Mouse (Mus musculus) embryonic facial prominence, embryonic 14.5 days (tissue): ENCODE data around the gene Tgif2. TPM values are rescaled to one million over a fixed set of nuclear protein-coding genes. Genes with fewer than 3 reads are reported as not detected.
"Not testable (repeated sequence)": the region's sequence is repeated elsewhere in the genome, so short reads cannot be mapped to it uniquely, and the experiment has no call there.

Experiments used
- ATAC-seq: fragments of 200-750 bp; cut with Nextera tagmentation; 2 replicates; pipeline ENCODE4 v1.8.0; 2017; ENCODE audit warnings: low read depth, moderate number of reproducible peaks, moderate TSS enrichment
- DNase-seq: peaks from one replicate; pipeline ENCODE4 v3.0.0-alpha.2; 2015; ENCODE audit warnings: low spot score
- H3K27ac ChIP-seq: fragments of 300-500 bp; sonication (generic); replicated peaks from 2 replicates; pipeline ENCODE4 v1.5.1; 2014; ENCODE audit warnings: low read depth, mild to moderate bottlenecking, low read length, moderate library complexity
- H3K27me3 ChIP-seq: fragments of 300-500 bp; sonication (generic); replicated peaks from 2 replicates; pipeline ENCODE4 v1.6.1; 2014; ENCODE audit warnings: low read length; ENCODE audit not compliant: control insufficient read depth, insufficient read depth
- H3K36me3 ChIP-seq: fragments of 300-500 bp; sonication (generic); 2 replicates; pipeline ENCODE4 v1.6.1; 2014; ENCODE audit warnings: low read length, mixed read lengths; ENCODE audit not compliant: control insufficient read depth, insufficient read depth
- H3K4me1 ChIP-seq: fragments of 300-500 bp; sonication (generic); 2 replicates; pipeline ENCODE4 v1.6.1; 2014; ENCODE audit warnings: antibody characterized with exemption, low read length; ENCODE audit not compliant: control insufficient read depth, insufficient read depth
- H3K4me2 ChIP-seq: fragments of 300-500 bp; sonication (generic); 2 replicates; pipeline ENCODE4 v1.6.1; 2014; ENCODE audit warnings: low read depth, mild to moderate bottlenecking, low read length, moderate library complexity, mixed read lengths
- H3K4me3 ChIP-seq: fragments of 300-500 bp; sonication (generic); 2 replicates; pipeline ENCODE4 v1.5.1; 2014; ENCODE audit warnings: low read depth, mild to moderate bottlenecking, low read length
- H3K9ac ChIP-seq: fragments of 300-500 bp; sonication (generic); 2 replicates; pipeline ENCODE4 v1.6.1; 2014; ENCODE audit warnings: low read depth, mild to moderate bottlenecking, low read length, moderate library complexity, mixed read lengths
- H3K9me3 ChIP-seq: fragments of 300-500 bp; sonication (generic); 2 replicates; pipeline ENCODE4 v1.6.1; 2016; ENCODE audit warnings: low read length; ENCODE audit not compliant: control insufficient read depth
- WGBS: fragments of 180-500 bp; shearing (Covaris S2); extraction: QIAGEN DNeasy Blood & Tissue Kit; methylation state at CpG from one replicate; pipeline ENCODE4 v1.1.7; 2014; 5-methylcytosine and 5-hydroxymethylcytosine counted together
- polyA plus RNA-seq: library from polyadenylated mRNA; unstranded; fragments of >200 nt; fragmentation: Nextera tagmentation; extraction: Ambion mirVana; gene quantifications from 2 replicates; pipeline ENCODE4 v1.2.1, GENCODE M21; 2014

The Tgif2 gene
- polyA plus RNA-seq, 1 experiment from 2014 or later: 44.3 TPM

DNA sequence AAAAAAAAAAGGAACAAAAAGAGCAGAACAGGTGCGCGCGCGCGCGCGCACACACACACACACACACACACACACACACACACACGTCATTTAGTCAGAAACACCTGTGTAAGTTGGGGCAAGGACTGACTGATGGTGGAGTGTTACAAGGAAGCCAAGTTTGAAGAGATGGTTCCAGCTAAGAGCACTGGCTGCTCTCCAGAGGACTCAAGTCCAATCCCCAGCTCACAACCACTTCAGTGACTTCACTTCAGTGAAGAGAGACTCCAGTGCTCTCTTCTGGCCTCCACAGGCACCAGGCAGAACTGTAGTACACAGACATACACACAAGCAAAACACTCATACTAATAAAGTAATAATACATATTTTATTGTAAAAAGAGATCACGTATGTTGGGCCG is 29.1 kb upstream of the Tgif2 start:
- Histone ChIP-seq H3K27me3 (no peaks in the 10 kb centered on the region), H3K4me1 (0 out of 2 replicates have a peak, but pooled peaks cover 3% of the 10 kb centered on the region), H3K4me3 (no peak overlapping the region), H3K36me3 (no peaks in the 10 kb centered on the region), H3K9me3 (no peaks in the 10 kb centered on the region), H3K9ac (no peak overlapping the region), H3K27ac (no peak overlapping the region), H3K4me2 (no peak overlapping the region)
- DNase-seq (no peak), ATAC-seq (no peak)
- WGBS: 95% methylated on average over 10 of the region's 10 CpGs

DNA sequence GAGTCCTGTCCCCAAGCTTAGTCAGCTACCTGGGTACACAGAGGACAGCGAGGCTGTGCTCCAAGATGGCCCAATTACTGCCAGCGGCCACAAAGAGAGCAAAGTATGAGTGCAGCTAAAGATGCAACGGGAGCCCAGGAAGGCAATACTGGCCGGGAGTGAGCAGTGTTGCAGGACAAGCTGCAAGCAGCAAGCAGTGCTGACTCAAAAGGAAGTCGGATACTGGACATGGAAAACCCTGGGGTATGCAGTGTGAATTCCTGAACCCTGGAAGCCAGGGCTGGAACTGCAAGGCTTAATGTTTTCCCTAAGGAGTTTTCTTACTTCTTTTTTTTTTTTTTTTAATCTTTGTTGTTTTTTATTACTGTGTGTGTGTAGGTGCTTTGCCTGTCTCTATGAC is 28.3 kb upstream of the Tgif2 start:
- ATAC-seq (no peak), DNase-seq (no peak)
- 63% methylated on average over 5 of the region's 5 CpGs for WGBS

GRCm38 (mm10) chr2:156814344-156814801 is 25.4 kb upstream of the Tgif2 start:
- ATAC-seq: peak; percentile 60; the same call in 1 of the 2 replicates
- peak; percentile 72 for DNase-seq
- no peak overlapping the region for H3K4me3 ChIP-seq
- H3K9ac ChIP-seq: no peak overlapping the region
- H3K9me3 ChIP-seq: no peaks in the 10 kb centered on the region
- H3K27me3 ChIP-seq: no peaks in the 10 kb centered on the region
- H3K36me3 ChIP-seq: no peaks in the 10 kb centered on the region
- peak overlapping the region; percentile 1; the same call in 1 of the 2 replicates for H3K27ac ChIP-seq
- 13% methylated on average over 8 of the region's 8 CpGs for WGBS
- H3K4me1 ChIP-seq: 0 out of 2 replicates have a peak, but pooled peaks cover 3% of the 10 kb centered on the region
- H3K4me2 ChIP-seq: no peak overlapping the region

More for the DNA sequence above, 28.3 kb upstream of the Tgif2 start:
- H3K9ac ChIP-seq: no peak overlapping the region
- H3K4me1 ChIP-seq: 0 out of 2 replicates have a peak, but pooled peaks cover 3% of the 10 kb centered on the region
- H3K4me2 ChIP-seq: no peak overlapping the region
- no peak overlapping the region for H3K4me3 ChIP-seq
- H3K9me3 ChIP-seq: no peaks in the 10 kb centered on the region
- no peaks in the 10 kb centered on the region for H3K27me3 ChIP-seq
- no peak overlapping the region for H3K27ac ChIP-seq
- no peaks in the 10 kb centered on the region for H3K36me3 ChIP-seq

DNA sequence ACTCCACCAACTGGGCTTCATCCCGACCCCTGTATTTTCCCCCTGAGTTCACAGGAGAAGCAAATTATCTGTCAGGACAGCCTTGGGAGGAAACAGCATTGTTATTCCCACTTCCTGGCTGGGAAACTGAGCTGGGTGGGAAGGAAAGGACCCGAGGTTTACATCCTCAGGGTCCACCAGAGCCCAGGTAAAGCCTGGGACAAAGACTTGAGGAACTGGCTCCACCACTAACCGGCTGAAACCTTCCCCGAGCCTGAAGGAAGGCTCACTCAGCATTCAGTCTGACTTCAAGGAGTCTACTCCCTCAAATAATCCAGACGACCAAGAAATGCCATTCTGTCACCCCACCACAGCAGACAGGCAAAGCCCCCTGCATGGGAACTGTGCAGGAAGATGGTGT is 24.9 kb upstream of the Tgif2 start:
- DNase-seq: no peak
- 26% methylated on average over 5 of the region's 5 CpGs for WGBS
- Histone ChIP-seq H3K4me3 (no peak overlapping the region), H3K4me1 (0 out of 2 replicates have a peak, but pooled peaks cover 3% of the 10 kb centered on the region), H3K27me3 (no peaks in the 10 kb centered on the region), H3K27ac (0 out of 2 replicates have a peak overlapping the region, but pooled peaks have one; percentile 1), H3K9ac (no peak overlapping the region), H3K9me3 (no peaks in the 10 kb centered on the region), H3K4me2 (no peak overlapping the region), H3K36me3 (no peaks in the 10 kb centered on the region)
- no peak for ATAC-seq

DNA sequence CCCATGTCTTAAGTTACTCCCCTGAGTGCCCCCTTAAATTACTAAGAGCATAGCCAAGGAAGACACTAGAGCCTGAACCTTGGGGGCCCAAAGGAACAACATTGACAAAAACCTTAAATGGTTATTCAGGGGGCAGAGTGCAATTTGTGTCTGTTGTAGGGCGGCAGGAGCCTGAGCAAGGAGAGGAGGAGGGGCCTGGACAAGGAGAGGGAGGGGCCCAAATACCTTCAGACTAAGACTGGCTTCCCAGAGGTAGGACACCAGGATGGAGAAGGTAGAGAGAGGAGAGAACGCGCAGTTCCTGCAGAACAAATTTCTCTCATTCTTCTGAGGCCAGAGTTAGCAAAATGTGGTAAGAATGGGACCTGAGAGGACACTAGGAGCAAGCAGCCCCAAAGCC is 24.4 kb upstream of the Tgif2 start:
- DNase-seq: no peak
- H3K36me3 ChIP-seq: no peaks in the 10 kb centered on the region
- 0 out of 2 replicates have a peak, but pooled peaks cover 3% of the 10 kb centered on the region for H3K4me1 ChIP-seq
- no peaks in the 10 kb centered on the region for H3K27me3 ChIP-seq
- H3K4me2 ChIP-seq: no peak overlapping the region
- no peak overlapping the region for H3K9ac ChIP-seq
- no peak overlapping the region for H3K27ac ChIP-seq
- WGBS: 62% methylated on average over 3 of the region's 3 CpGs
- H3K4me3 ChIP-seq: no peak overlapping the region
- no peak for ATAC-seq
- H3K9me3 ChIP-seq: no peaks in the 10 kb centered on the region

- no peak for ATAC-seq
- H3K9me3 ChIP-seq: no peaks in the 10 kb centered on the region
- 57% methylated on average over 1 of the region's 1 CpGs for WGBS
- no peak for DNase-seq
- H3K4me2 ChIP-seq: no peak overlapping the region
- H3K4me1 ChIP-seq: 0 out of 2 replicates have a peak, but pooled peaks cover 3% of the 10 kb centered on the region
- no peak overlapping the region for H3K9ac ChIP-seq
- no peak overlapping the region for H3K27ac ChIP-seq
- H3K36me3 ChIP-seq: no peaks in the 10 kb centered on the region
- no peaks in the 10 kb centered on the region for H3K27me3 ChIP-seq
- no peak overlapping the region for H3K4me3 ChIP-seq
Observed at GRCm38 (mm10) chr2:156816116-156816515, 23.7 kb upstream of the Tgif2 start.

- ATAC-seq, H3K27ac ChIP-seq, H3K9ac ChIP-seq, H3K4me1 ChIP-seq, H3K27me3 ChIP-seq, H3K9me3 ChIP-seq, DNase-seq, H3K36me3 ChIP-seq, H3K4me2 ChIP-seq, H3K4me3 ChIP-seq: not testable (repeated sequence)
- WGBS: 85% methylated on average over 6 of the region's 6 CpGs
Observed at GRCm38 (mm10) chr2:156825128-156825527, 14.7 kb upstream of the Tgif2 start.

DNA sequence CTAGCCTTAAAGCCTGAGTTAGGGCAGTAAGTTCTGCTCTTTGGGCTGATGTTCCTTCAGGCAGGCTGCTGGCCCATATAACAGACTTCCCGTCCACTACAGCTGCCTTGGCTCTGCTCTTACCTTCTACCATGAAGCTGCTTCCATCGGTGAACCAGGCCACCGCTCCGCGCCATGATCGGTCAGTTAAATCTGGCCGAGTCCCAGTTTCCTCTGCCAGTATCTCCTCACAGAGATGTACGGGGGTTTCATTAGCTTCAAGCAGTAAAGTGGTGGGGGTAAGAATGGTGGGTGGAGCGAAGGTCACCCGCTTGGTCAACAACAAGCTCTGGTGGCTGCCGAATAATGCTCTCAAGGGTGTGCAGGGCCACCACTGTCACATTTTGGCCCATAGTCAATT is 5.5 kb upstream of the Tgif2 start:
- WGBS: 97% methylated on average over 11 of the region's 11 CpGs
- no peak overlapping the region for H3K4me3 ChIP-seq
- H3K4me1 ChIP-seq: no peaks in the 10 kb centered on the region
- no peaks in the 10 kb centered on the region for H3K27me3 ChIP-seq
- no peak for ATAC-seq
- no peak overlapping the region for H3K4me2 ChIP-seq
- H3K36me3 ChIP-seq: peaks cover 77% of the 10 kb centered on the region
- no peak for DNase-seq
- peaks cover 34% of the 10 kb centered on the region for H3K9me3 ChIP-seq
- H3K9ac ChIP-seq: no peak overlapping the region
- H3K27ac ChIP-seq: no peak overlapping the region

- ATAC-seq (no peak), DNase-seq (no peak)
- H3K9ac ChIP-seq: peak overlapping the region; percentile 95
- H3K36me3 ChIP-seq: peaks cover 34% of the 10 kb centered on the region
- no peaks in the 10 kb centered on the region for H3K9me3 ChIP-seq
- H3K27me3 ChIP-seq: no peaks in the 10 kb centered on the region
- WGBS: 55% methylated on average over 6 of the region's 6 CpGs
- peak overlapping the region; percentile 61 for H3K4me2 ChIP-seq
- peak overlapping the region; percentile 91 for H3K27ac ChIP-seq
- H3K4me1 ChIP-seq: peaks cover 19% of the 10 kb centered on the region
- peak overlapping the region; percentile 91 for H3K4me3 ChIP-seq
Observed at GRCm38 (mm10) chr2:156838839-156839238, 968 bp upstream of the Tgif2 start.
